Mouse (Mus musculus) lung, postnatal 25 days (tissue): ENCODE measurements around the gene 4922502D21Rik.
"Not testable (repeated sequence)": the region's sequence is repeated elsewhere in the genome, so short reads cannot be mapped to it uniquely, and the experiment has no call there.

Experiments used
- DNase-seq: peaks from one replicate; pipeline ENCODE4 v3.0.0; 2022; ENCODE audit warnings: low spot score

4922502D21Rik gene

DNA sequence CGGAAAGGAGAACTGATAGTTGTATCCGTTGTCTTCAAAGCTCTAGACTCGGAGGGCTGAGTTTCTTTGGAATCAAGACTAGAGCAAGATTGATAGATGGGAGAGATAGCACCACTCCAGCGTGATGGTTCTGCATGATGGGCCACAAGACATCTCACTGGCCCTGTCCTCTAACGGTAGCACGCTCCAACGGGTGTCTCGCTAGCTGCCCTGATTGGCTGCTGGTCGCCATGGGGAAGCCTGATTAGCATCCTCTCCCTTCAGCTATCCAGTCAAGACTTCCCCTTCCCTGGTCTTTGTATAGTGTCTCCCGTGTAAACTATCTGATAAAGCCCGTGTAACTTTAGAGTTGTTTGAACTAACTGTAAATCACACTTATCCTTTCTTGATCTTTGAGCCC, at the start of gene 4922502D21Rik:
Gene 4922502D21Rik (minus strand): TSS at position 187 of the 400 bp plus-strand sequence.
- DNase-seq, result no peak

DNA sequence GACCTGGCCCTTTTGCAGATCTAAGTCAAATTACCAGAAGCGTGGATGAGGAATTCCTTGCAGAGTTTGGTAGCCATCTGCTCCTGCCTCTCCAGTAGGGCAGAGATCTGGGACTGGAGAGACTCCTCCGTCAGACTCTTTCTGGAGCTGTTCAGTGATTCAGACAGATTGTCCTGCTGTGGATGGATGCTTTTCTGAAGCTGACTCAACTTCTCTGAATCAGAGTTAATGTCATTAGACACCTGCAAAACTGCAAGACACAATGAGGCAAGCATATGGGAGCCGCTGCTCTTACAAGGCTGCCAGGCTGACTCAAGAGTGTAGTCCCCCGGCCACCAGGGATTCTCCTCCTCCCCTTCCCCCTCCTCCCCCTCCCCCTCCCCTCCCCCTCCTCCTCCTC, 48.9 kb upstream of the 4922502D21Rik start:
- no peak for DNase-seq

DNA sequence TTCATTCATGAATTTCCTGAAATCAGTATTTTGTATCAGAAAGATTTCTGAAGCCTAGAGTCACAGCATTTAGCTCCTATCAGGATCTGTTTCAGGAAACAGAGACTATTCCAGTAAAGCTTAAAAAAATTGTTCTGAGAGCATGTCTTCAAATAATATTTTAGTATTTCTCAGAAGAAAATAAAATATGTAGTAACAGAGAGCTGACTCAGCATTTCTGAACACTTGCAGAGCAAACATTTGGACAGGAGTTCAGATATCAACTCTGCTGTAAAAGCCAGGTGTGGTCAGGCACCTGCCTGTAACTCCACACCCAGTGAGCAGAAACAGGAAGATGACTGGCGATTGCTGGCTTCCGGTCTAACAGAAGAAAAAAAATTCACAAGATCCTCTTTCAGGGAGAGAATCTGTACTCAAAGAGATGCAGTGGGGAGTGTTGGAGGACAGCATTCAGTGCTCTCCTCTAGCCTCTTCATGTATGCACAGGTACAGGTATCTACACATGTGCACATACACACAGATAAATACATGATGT, 43.4 kb upstream of the 4922502D21Rik start:
- no peak for DNase-seq

DNA sequence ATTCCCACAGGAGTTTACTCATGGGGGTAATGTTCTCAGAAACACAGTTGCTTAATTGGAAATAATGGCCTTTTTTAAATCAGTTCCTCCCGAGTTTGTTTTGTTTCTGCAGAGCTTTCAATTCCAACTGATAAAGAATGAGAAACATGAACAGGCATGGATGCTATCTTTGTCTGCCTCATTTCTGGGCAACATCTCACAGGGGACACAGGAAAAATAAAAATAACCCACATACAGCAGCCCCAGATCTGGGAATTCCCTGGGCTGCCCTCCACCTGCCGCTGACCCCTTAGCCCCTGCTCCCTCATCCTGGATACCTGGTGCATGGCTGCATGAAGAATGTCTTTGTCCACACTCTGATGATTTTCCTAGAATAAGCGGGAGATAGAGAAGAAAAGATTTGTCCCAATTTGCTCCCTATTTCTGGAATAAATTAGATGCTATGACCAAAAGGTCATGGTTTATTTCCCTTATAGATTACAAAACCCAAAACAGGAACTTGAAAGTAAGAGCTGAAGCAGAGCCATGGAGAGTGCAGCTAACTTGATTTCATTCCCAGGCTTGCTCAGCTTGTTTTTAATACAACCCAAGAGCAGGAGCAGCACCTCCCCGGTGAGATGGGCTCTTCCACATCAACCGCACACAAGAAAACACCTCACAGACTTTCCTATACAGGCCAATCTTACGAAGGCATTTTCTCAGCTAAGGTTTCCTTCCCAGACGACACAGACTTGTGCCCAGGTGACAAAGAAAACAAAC, 38.0 kb upstream of the 4922502D21Rik start:
- no peak for DNase-seq

DNA sequence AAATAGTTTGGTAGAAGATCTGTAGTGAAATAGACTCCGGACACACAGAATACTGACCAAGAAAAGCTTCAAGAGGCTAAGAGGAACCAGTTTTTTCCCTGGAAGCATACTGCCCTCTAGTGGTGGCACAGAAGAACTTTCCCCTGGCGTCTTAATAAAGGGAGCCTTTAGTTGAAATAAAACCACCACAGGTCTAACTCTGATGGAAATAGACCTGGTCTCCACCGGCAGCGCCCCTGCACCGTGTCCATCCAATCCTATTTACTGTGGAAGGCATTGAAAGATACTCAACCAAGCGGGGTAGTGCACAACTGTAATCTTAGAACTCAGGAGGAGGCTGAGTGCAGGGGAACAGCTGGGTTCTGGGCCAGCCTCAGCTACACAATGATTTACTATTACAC, 34.4 kb upstream of the 4922502D21Rik start:
- DNase-seq, result peak; percentile 65

DNA sequence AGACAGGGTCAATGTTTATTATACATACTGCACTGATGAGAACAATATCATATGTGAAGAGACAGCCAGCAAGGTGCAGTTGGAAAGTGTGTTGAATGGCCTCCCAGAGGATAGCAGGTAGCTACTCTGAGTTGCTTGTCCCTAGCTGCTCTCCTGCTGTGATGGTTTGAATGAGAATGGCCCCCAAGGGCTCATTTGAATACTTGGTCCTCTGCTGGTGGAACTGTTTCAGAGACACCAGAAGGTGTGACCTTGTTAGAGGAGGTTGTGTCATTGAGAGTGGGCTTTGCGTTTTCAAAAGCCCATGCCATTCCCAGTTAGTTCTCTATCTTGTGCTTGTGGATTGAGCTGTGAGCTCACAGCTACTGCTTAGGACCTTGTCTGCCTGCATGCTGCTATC, 32.3 kb upstream of the 4922502D21Rik start:
- no peak for DNase-seq

DNA sequence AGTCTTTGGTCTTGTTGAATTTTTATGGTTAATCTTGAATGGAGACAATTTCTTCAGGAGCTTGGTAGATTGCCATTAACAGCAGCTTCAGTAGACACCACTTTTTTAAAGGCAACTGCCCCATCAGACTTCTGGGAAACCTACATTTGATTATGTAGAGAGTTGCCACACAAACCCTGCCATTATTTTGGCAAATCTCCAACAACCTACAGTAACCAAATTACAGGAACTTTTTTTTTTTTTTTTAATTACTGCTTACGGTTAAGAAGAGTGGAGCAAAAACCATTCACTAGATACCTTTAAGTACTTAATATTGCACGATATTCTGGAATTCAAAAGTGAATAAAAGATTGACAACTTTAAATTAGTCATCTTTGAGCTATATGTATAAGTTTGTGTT, 27.9 kb upstream of the 4922502D21Rik start:
- DNase-seq, result no peak

DNA sequence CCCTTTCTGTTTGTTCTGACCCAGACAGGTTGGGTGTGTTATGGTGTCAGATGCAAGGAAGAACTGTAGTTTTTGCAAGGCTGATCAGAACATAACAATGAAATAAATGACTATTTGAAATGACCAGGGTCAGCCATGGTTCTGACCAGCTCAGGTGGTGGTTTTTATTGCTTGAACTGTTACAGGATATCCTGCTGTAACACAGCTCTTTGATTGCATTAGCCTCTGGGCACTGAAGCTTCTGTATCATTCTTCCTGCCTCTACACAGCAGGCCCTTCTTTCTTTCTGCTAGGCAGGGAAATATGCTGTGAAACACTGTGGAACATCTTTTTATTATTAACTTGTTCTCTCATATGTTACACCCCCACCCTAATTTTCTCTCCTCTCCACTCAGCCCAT, 24.8 kb upstream of the 4922502D21Rik start:
- no peak for DNase-seq

DNA sequence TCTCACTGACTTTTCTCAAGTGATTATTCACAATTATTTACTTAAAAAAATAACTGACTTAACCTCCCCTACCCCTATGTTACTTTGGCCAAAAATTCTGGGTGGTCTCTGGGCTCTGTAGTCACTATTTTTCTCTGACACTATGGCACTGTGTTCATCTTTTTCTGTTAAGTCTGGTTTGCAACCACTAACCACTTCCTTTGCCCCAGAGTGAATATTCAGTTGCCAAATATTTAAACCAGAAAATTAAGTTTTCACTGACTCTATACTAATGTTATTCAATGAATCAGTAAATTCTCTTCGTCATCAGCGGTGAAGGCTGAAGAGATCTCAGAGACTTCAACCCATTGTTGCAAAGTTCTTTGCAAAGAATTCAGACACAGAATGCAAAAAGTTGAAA, 24.2 kb upstream of the 4922502D21Rik start:
- no peak for DNase-seq

DNA sequence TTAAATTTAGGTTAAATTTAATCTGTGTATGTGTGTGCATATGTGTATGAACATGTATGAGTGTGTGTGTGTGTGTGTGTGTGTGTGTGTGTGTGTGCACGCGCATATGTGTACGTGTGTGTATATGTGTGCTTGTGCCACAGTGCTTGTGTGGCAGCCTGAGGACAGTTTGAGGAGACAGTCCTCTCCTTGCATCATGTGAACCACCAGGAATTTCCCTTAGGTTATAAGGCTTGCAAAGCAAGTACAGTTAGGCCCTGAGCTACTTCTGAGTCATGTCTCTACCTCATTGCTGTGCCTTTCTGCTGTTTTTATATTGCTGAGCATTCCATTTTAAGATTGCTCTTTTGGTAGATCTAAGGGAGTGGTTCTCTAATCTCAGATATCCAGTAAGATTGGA, 19.5 kb upstream of the 4922502D21Rik start:
- no peak for DNase-seq

DNA sequence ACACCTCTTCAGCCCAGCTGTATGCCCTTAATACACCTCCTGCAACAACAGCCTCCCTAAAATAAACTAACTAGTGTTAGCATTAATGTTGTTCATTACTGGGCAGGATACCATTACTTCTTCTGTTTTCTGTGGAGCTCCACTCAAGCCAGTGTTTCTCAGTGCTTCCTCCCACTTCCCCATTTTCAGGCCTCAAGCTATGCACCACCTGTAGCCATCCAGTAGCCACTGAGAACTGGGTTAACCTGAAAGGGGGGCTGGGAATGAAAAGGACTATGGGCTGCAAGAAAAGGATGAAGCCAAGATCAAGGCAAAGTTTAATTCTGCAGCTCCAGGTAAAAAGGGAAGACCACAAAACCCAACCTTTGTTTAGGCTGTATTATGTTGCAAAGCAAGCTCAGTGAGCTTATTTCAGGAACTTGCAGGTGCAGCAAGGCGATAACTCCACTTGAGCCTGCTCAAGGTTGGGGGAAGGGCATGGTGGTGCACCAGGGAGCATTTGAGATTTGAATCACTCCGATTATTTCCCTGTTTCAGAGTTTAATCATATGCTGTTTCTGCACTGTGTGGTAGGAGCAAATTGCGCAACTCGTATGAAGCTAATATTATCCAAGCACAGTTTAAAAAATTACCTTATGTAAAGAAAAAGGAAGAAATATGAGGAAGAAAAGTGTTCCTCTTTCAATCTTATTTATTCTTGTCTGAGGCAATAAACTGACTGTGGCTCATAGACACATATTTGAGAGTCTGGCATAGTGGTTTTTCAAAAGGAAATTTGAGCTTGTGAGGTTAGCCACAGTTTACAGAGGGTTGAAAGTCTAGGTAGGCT, 18.1 kb upstream of the 4922502D21Rik start:
- peak; percentile 51 for DNase-seq

DNA sequence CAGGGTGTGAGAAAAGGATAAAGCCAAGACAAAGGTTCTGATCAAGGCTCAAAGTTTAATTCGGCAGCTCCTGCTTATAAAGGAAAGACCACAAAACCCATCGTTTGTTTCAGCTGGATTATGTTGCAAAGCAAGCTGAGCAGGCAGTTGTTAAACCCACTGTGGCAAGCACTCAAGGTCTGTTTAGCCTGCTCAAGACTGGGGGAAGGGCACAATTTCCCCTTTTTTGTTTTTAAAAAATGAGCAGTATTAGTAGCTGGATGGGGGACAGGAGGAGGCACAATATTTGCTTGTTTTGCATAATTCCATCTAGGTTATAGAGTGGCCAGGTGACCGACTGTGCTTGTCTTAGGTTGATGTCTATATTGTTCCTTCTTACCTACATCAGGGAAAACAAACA, 12.8 kb upstream of the 4922502D21Rik start:
- peak; percentile 14 for DNase-seq

DNA sequence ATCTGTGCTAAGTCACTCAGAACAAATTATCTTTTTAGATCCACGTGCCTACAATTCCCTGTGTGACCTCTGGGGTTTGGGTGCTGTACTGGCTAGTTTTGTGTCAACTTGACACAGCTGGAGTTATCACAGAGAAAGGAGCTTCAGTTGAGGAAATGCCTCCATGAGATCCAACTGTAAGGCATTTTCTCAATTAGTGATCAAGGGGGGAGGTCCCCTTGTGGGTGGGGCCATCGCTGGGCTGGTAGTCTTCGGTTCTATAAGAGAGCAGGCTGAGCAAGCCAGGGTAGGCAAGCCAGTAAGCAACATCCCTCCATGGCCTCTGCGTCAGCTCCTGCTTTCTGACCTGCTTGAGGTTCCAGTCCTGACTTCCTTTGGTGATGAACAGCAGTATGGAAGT, 10.8 kb upstream of the 4922502D21Rik start, which contains the start of gene Clec12a:
Gene Clec12a (plus strand): TSS at position 301 of the 400 bp plus-strand sequence.
- DNase-seq, result not testable (repeated sequence)

DNA sequence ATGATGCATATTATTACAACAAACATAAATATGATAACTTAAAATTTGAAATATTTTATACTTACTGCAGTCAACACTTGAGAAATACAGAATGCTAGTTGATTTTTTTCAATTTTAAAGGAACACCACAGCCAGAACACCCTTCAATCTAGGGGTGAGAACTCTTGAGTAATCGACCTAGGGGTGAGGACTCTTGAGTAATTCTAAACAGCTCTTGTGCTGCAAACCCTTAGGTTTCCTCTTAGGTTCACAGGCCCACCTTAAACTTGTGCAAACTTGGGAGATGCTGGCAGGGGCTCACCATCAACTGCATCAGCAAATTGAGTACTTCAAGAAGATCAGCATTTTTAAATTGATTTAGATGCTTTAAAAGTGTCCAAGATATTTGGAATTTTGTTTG, 6.2 kb upstream of the 4922502D21Rik start:
- DNase-seq, result no peak

DNA sequence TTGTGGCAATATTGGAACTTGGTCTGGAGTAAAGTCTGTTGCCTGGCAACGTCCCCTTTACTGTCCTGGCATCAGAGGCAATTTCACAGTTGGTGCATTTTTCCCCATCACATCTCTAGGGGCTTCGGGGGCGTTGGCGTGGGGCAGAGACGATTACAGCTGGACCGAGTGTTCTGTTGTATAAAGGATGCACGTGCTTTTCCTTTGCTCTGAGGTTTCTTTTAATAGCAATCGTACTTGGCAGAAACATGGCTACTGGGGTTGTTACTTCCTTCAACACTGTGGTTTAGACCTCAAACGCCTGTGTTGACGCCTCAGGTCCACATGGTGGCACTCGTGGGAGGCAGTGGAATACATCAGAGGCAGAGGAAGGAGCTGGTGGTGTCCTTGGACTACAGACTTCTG, 2.1 kb upstream of the 4922502D21Rik start:
- peak; percentile 77 for DNase-seq

DNA sequence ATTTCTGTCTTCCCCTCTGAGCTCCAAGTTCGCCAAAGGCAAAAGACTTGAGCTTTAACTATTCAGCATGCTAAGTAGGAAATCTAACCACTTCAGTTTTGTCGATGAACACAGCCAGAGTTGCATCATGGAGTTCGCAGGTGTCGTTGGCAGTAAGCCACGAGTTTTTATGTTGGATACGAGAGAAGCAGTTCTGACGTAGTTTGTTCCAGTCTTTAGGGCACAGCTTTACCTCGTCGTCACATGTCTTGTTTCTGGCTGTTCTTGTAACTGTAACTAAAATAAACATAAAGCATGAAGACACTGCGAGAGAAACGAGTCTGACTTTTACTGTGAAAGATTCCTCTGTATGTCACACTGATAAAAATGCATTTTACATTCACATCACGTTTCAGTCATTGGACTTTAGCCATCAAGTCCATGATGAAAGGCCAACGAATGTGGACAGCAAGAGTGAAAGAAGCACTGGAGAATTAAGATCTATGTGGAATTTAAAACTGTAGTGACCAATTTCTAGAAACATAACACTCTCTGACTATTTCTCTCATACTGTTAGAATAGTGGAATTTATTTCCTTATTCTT, 4.9 kb downstream of the 4922502D21Rik start:
- no peak for DNase-seq

DNA sequence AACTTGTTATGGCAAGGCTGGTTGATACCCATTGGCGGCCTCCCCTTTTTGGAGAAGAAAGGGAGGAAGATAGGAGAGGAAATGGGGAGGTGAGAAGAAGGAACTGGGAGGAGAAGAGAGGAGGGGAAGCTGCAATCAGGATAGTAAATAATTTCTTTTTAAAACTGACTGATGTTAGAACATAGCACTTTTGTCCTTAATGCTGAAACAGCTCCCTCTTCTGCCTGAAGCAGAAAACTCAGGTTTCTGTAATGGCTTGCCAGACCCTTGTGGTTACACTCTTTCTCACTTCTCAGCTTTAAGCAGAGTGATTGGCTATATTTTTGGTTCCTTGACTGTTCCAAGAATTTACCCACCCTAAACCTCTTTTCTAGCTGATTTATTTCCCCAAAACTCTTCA, 5.6 kb downstream of the 4922502D21Rik start:
- DNase-seq, result no peak

DNA sequence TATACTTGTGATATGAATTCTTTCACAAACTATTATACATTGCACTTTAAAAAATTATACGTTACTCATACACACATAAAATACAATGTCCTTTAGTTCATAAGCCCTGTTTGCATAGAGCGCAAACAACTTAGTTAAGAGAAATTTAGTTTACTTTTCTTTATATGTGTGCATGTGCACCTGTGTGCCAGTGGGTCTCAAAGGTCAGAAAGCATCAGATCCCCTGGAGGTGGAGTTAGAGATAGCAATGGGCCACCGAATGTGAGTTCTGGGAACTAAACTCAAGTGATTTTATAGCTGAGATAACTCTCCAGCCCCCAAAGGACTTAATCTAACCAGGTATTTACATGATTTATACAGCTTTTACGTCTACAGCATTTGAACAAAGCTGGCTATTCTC, 12.3 kb downstream of the 4922502D21Rik start:
- no peak for DNase-seq

DNA sequence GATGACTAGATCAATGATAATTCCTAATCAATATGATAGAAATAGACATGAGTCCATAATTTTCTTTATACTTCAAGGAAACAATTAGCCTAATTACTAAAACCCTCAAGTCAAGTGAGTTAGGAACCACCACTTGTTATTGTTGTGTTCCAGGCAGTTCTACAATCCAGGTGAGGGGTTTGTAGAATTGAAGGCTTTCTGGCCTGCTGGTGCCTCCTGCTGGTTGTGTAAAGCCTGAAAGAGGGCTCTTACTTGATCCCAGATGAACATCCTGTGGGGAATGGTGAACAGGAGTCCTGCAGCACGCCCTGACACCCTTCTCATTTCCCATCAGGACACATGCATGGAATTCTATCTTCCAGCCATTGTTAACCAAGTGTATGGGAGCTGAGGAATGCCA, 13.2 kb downstream of the 4922502D21Rik start:
- no peak for DNase-seq

DNA sequence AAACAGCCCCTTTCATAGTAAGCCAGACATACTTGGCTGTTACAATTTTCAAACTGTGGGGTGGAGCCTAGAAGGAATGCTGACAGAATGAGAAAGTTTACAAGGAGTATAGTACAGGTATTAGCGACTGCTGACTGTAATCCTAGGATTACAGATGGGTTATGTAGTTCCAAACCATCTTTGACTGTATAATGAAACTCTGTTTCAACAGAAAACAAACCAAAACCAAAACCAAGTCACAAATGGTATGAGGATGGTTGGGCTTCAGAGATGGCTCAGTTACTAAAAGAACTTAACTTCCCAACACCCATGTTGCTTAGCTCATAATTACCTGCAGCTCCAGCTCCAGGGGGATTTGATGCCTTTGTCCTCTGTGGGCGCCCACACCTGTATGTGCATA, 15.1 kb downstream of the 4922502D21Rik start:
- no peak for DNase-seq

DNA sequence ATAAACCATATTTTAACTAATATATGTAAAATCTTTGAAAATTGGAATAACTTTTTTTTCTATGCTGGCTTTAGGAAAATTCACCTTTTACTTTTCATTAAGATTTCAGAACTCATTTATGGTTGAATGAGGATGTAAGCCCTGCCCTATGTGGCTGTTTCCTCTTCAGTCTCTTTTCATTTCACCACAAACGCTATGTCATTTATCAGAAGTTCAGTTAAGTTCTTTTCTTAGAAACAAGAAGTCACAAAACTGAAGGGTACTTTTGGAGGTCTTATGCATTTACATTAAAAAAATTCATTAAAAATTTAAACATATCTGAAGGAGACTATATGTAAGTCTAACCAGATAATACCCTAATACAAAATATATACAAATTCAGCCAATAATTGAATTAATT, 15.9 kb downstream of the 4922502D21Rik start:
- DNase-seq, result no peak

DNA sequence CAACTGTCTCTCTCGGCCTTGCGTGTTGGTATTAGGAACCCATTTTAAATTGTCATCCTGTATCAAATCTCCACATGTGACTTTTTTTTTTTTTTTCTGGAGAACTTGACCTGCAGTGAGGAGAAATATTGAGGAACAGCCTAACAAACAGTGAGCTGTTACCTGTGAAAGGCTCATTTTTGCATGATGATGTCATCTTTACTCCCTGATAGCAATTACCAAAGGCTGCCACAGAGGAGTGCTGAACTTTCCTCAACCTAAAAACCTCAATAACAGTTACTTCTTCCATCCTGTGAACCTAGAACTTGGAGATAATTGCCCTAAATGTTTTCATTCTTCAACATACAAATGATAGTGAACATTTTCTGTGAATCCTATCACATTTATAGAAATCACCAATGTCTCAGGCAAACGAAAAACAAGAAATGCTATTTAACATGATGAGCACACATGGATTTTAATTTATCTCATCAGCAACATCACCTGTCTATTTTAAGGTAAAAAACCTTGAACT, 16.9 kb downstream of the 4922502D21Rik start:
- DNase-seq, result no peak
